8 mouse cellular contexts compared by ENCODE assay signal in the genomic region with DNA sequence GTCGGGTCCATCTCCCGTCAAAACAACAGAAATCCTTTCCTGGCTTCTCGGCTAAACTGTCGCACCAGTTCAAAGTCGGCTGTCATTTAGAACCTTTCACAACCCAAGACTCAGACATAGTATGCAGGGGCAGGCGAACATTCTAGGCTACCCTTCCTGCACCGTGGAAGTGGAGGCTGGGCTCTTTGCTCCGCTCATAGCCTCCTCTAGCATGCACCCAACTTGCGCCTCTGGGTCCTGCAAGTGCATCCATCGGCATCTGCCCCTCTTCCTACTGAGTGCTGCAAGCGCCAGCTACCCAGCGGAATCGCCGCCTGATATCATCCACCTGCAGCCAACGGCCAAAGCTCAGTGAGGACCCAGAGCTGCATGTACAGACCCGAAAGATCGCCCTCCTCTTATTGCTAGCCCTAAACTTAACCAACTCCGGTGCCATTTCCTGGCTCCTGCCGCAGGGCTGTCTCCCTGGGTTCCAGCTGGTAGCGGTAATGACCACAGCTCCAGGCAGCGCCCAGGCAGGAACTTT. TPM values are rescaled to one million over a fixed set of nuclear protein-coding genes. Genes with fewer than 3 reads are reported as not detected.
A peak's percentile ranks its signal among the peaks of the same experiment; 100 is the strongest.
DNase-seq lines count a peak whose midpoint lies in the region; ATAC-seq and TF ChIP-seq lines count a peak whose summit lies in the region.

Fat3 (minus strand) TSS at position 100 of the 526 bp plus-strand sequence.

- 0 out of 2 replicates have a peak, but pooled peaks have one; percentile 17 for ATAC-seq in embryonic facial prominence, embryonic 13.5 days (ENCODE audit: insufficient number of reproducible peaks, insufficient read depth, low FRiP score, low TSS enrichment, low read depth)
- ATAC-seq in midbrain, embryonic 15.5 days (replicated peaks), result peak; percentile 46

- peaks cover 75% of the 10 kb centered on the region for H3K27me3 ChIP-seq in E14TG2a.4 (ENCODE audit: insufficient read depth, low read length)
- H3K27me3 ChIP-seq in embryonic facial prominence, embryonic 13.5 days, result peaks cover 26% of the 10 kb centered on the region
- H3K27me3 ChIP-seq in midbrain, embryonic 15.5 days (replicated peaks), result no peaks in the 10 kb centered on the region

- peaks cover 40% of the 10 kb centered on the region for H3K4me1 ChIP-seq in E14TG2a.4 (replicated peaks; ENCODE audit: low read depth, low read length)
- peaks cover 13% of the 10 kb centered on the region; the same call in 1 of the 2 replicates for H3K4me1 ChIP-seq in embryonic facial prominence, embryonic 13.5 days
- H3K4me1 ChIP-seq in midbrain, embryonic 15.5 days, result peaks cover 21% of the 10 kb centered on the region

- under 1% methylated on average over 21 of the region's 21 CpGs for WGBS in embryonic facial prominence, embryonic 13.5 days
- WGBS in midbrain, embryonic 15.5 days, result under 1% methylated on average over 21 of the region's 21 CpGs

- no peak for TF ChIP-seq CTCF in E14TG2a.4 (conservative IDR thresholded peaks at IDR 0.05; ENCODE audit: low read length)

- peak within 1 kb of the TSS; percentile 74 for H3K9ac ChIP-seq in embryonic facial prominence, embryonic 13.5 days
- H3K9ac ChIP-seq in midbrain, embryonic 15.5 days, result peak within 1 kb of the TSS; percentile 82

- DNase-seq in ES-CJ7 (ENCODE audit: low read depth, low spot score), result peak; percentile 30
- peak; percentile 9 for DNase-seq in heart, postnatal 4 days
- peak; percentile 10 to 30 for DNase-seq in left cerebral cortex, postnatal 10 days (ENCODE audit: extremely low spot score in 1 of 2, low spot score in 2 of 2)
- no peak for DNase-seq in spleen, postnatal 10 days (ENCODE audit: low spot score in 2 of 2)
- no peak for DNase-seq in urinary bladder, postnatal 14 days (ENCODE audit: low spot score)

- no peaks in the 10 kb centered on the region; the same call in 1 of the 2 replicates for H3K9me3 ChIP-seq in E14TG2a.4 (ENCODE audit: low read length)
- H3K9me3 ChIP-seq in embryonic facial prominence, embryonic 13.5 days, result no peaks in the 10 kb centered on the region
- H3K9me3 ChIP-seq in midbrain, embryonic 15.5 days, result no peaks in the 10 kb centered on the region

- peak within 1 kb of the TSS; percentile 96 for H3K4me2 ChIP-seq in embryonic facial prominence, embryonic 13.5 days
- peak within 1 kb of the TSS; percentile 63 for H3K4me2 ChIP-seq in midbrain, embryonic 15.5 days

- H3K4me3 ChIP-seq in E14TG2a.4 (replicated peaks; ENCODE audit: low read length), result peak within 1 kb of the TSS; percentile 76
- peak within 1 kb of the TSS; percentile 62 for H3K4me3 ChIP-seq in embryonic facial prominence, embryonic 13.5 days
- H3K4me3 ChIP-seq in midbrain, embryonic 15.5 days, result peak within 1 kb of the TSS; percentile 86

- no peaks in the 10 kb centered on the region for H3K36me3 ChIP-seq in E14TG2a.4 (ENCODE audit: insufficient read depth, low read length)
- H3K36me3 ChIP-seq in embryonic facial prominence, embryonic 13.5 days, result no peaks in the 10 kb centered on the region
- H3K36me3 ChIP-seq in midbrain, embryonic 15.5 days (replicated peaks), result no peaks in the 10 kb centered on the region

- intact Hi-C loops in left cerebral cortex, postnatal 10 days (cut with DNase I), result loop anchor here (10.0 kb wide), 2 partner anchors 386 to 1724 kb away; no protein-coding TSS in a partner anchor

- H3K27ac ChIP-seq in embryonic facial prominence, embryonic 13.5 days, result peak within 1 kb of the TSS; percentile 52
- H3K27ac ChIP-seq in midbrain, embryonic 15.5 days, result peak within 1 kb of the TSS; percentile 90

RNA-seq across cellular contexts. Expression of gene Fat3, which starts in this region (rescaled TPM):
- polyA plus RNA-seq in embryonic facial prominence, embryonic 13.5 days (2015; fragmentation: Nextera tagmentation; extraction: Ambion mirVana), result 3.4 and 3.5 TPM in 2 replicates
- 1 to 10 TPM; 3.0 to 3.7 TPM for total RNA-seq in heart, postnatal 4 days (2021)
- 10 to 100 TPM; 60.2 to 68.0 TPM for total RNA-seq in left cerebral cortex, postnatal 10 days (2021)
- 14.4 and 15.5 TPM in 2 replicates for polyA plus RNA-seq in midbrain, embryonic 15.5 days (2015; fragmentation: Nextera tagmentation; extraction: Ambion mirVana)

Comparison
In these comparisons a context has a peak if more than half of its experiments do, and no peak if none do; other contexts are left out.
1. RNA of gene Fat3 (total RNA-seq): 60.2 to 68.0 TPM in left cerebral cortex, postnatal 10 days; 3.0 to 3.7 TPM in heart, postnatal 4 days; every median in the first group is over 10 times any median in the second.
2. DNase-seq: peak in ES-CJ7 (single experiment), heart, postnatal 4 days (single experiment) and left cerebral cortex, postnatal 10 days (2 of 2); none in spleen, postnatal 10 days (0 of 2) and urinary bladder, postnatal 14 days (single experiment).
3. Peak in every context shown above with its lines, with median percentiles within 50 percentile points of each other: H3K4me3 ChIP-seq.